Mouse (Mus musculus): Measurements from ENCODE around the gene Med31. TPM values are rescaled to one million over a fixed set of nuclear protein-coding genes. Genes with fewer than 3 reads are reported as not detected.

Med31 gene
- total and polyA plus RNA-seq, 2 experiments from 2014 or later, result 13.2 to 30.8 TPM

DNA sequence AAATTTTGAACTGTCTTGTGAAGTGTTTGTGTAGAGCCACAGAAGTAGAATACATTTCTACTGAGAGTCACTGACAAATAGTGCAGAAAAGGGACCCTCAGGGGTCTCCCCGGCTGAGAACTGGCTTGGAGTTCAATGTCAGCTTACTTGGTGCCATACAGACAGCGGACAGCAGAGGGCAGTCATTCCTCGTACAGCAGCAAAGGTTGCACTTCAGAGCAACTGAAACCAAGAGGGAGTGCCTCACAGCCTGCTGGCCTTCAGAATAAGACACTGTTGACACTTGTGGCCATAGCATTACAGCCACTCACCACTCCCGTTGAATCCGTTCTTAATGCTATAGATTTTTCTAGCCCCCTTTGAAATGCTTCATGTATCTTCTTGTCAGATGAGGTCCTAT is 9.5 kb upstream of the Med31 start:
- Histone ChIP-seq H3K36me3 (replicated peaks; ENCODE audit: control insufficient read depth, insufficient read depth, low read length) (no peaks in the 10 kb centered on the region), H3K4me1 (ENCODE audit: control insufficient read depth, insufficient read depth) (no peaks in the 10 kb centered on the region), H3K27ac (ENCODE audit: low read depth) (no peak overlapping the region), H3K27me3 (ENCODE audit: control insufficient read depth, insufficient read depth, low read length) (no peaks in the 10 kb centered on the region), H3K4me3 (ENCODE audit: low read depth, low read length) (no peak overlapping the region), H3K9ac (replicated peaks; ENCODE audit: low read depth, low read length) (no peak overlapping the region), H3K9me3 (replicated peaks; ENCODE audit: control insufficient read depth, low read length) (no peaks in the 10 kb centered on the region), H3K4me2 (ENCODE audit: low read depth, low read length) (no peak overlapping the region)
- peak; percentile 63 for DNase-seq (ENCODE audit: low spot score)
- whole genome bisulfite sequencing, result 9% methylated on average over 5 of the region's 5 CpGs
- no peak for TF ChIP-seq EP300 (IDR thresholded peaks at IDR 0.05; ENCODE audit: low read depth)
- TF ChIP-seq CTCF (IDR thresholded peaks at IDR 0.05; ENCODE audit: low read depth), result peak; percentile 93
- peak; percentile 63 for ATAC-seq (ENCODE audit: insufficient read depth, low read depth)

- no peak overlapping the region for H3K4me3 ChIP-seq (ENCODE audit: low read depth, low read length)
- H3K27ac ChIP-seq (ENCODE audit: low read depth), result no peak overlapping the region
- ATAC-seq (ENCODE audit: insufficient read depth, low read depth) (no peak), DNase-seq (ENCODE audit: low spot score) (no peak)
- H3K27me3 ChIP-seq (ENCODE audit: control insufficient read depth, insufficient read depth, low read length), result no peaks in the 10 kb centered on the region
- no peaks in the 10 kb centered on the region; the same call in 1 of the 2 replicates for H3K36me3 ChIP-seq (replicated peaks; ENCODE audit: control insufficient read depth, insufficient read depth, low read length)
- H3K4me1 ChIP-seq (ENCODE audit: control insufficient read depth, insufficient read depth), result no peaks in the 10 kb centered on the region
- no peaks in the 10 kb centered on the region for H3K9me3 ChIP-seq (replicated peaks; ENCODE audit: control insufficient read depth, low read length)
- WGBS, result 59% methylated on average over 4 of the region's 4 CpGs
- H3K9ac ChIP-seq (replicated peaks; ENCODE audit: low read depth, low read length), result no peak overlapping the region
- no peak for TF ChIP-seq EP300 (IDR thresholded peaks at IDR 0.05; ENCODE audit: low read depth)
- no peak for TF ChIP-seq CTCF (IDR thresholded peaks at IDR 0.05; ENCODE audit: low read depth)
- H3K4me2 ChIP-seq (ENCODE audit: low read depth, low read length), result no peak overlapping the region
These were observed 8.0 kb upstream of the Med31 start for GRCm38 (mm10) chr11:72223414-72223813.

GRCm38 (mm10) chr11:72221278-72221677 is 5.9 kb upstream of the Med31 start:
- no peak overlapping the region for H3K27ac ChIP-seq (ENCODE audit: low read depth)
- no peaks in the 10 kb centered on the region for H3K27me3 ChIP-seq (ENCODE audit: control insufficient read depth, insufficient read depth, low read length)
- TF ChIP-seq CTCF (IDR thresholded peaks at IDR 0.05; ENCODE audit: low read depth), result peak; percentile 84
- TF ChIP-seq EP300 (IDR thresholded peaks at IDR 0.05; ENCODE audit: low read depth), result no peak
- H3K4me2 ChIP-seq (ENCODE audit: low read depth, low read length), result no peak overlapping the region
- no peak overlapping the region for H3K9ac ChIP-seq (replicated peaks; ENCODE audit: low read depth, low read length)
- ATAC-seq (ENCODE audit: insufficient read depth, low read depth), result peak; percentile 41; the same call in 1 of the 2 replicates
- H3K4me3 ChIP-seq (ENCODE audit: low read depth, low read length), result no peak overlapping the region
- 13% methylated on average over 6 of the region's 6 CpGs for WGBS
- H3K4me1 ChIP-seq (ENCODE audit: control insufficient read depth, insufficient read depth), result no peaks in the 10 kb centered on the region
- no peaks in the 10 kb centered on the region; the same call in 1 of the 2 replicates for H3K36me3 ChIP-seq (replicated peaks; ENCODE audit: control insufficient read depth, insufficient read depth, low read length)
- DNase-seq (ENCODE audit: low spot score), result peak; percentile 61
- H3K9me3 ChIP-seq (replicated peaks; ENCODE audit: control insufficient read depth, low read length), result no peaks in the 10 kb centered on the region

DNA sequence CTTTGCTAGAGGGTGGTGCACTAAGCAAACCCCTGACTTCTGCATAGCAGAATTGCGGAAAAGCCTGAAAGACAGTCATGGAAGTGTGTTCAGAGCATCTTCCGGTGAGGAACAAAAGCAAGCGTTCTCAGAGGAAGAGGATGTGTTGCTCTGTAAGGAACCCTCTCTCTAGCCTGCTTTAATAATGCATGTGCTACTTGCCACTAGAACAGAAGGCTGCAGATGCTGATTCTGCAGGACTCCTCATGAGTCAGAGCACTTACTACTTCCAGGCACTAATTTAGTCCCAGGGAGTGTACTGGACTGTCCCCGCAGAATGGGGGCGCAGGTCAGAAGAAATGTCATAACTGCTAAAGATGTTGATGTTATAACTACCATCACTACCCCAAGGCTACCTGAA is 1.7 kb upstream of the Med31 start:
- Histone ChIP-seq H3K4me2 (ENCODE audit: low read depth, low read length) (no peak overlapping the region), H3K9me3 (replicated peaks; ENCODE audit: control insufficient read depth, low read length) (no peaks in the 10 kb centered on the region), H3K36me3 (replicated peaks; ENCODE audit: control insufficient read depth, insufficient read depth, low read length) (peaks cover under 1% of the 10 kb centered on the region; the same call in 1 of the 2 replicates), H3K4me1 (ENCODE audit: control insufficient read depth, insufficient read depth) (no peaks in the 10 kb centered on the region), H3K9ac (replicated peaks; ENCODE audit: low read depth, low read length) (no peak overlapping the region), H3K27ac (ENCODE audit: low read depth) (no peak overlapping the region), H3K27me3 (ENCODE audit: control insufficient read depth, insufficient read depth, low read length) (no peaks in the 10 kb centered on the region), H3K4me3 (ENCODE audit: low read depth, low read length) (no peak overlapping the region)
- WGBS, result 73% methylated on average over 5 of the region's 5 CpGs
- TF ChIP-seq CTCF (IDR thresholded peaks at IDR 0.05; ENCODE audit: low read depth) (no peak), EP300 (IDR thresholded peaks at IDR 0.05; ENCODE audit: low read depth) (no peak)
- no peak for DNase-seq (ENCODE audit: low spot score)
- ATAC-seq (ENCODE audit: insufficient read depth, low read depth), result no peak

DNA sequence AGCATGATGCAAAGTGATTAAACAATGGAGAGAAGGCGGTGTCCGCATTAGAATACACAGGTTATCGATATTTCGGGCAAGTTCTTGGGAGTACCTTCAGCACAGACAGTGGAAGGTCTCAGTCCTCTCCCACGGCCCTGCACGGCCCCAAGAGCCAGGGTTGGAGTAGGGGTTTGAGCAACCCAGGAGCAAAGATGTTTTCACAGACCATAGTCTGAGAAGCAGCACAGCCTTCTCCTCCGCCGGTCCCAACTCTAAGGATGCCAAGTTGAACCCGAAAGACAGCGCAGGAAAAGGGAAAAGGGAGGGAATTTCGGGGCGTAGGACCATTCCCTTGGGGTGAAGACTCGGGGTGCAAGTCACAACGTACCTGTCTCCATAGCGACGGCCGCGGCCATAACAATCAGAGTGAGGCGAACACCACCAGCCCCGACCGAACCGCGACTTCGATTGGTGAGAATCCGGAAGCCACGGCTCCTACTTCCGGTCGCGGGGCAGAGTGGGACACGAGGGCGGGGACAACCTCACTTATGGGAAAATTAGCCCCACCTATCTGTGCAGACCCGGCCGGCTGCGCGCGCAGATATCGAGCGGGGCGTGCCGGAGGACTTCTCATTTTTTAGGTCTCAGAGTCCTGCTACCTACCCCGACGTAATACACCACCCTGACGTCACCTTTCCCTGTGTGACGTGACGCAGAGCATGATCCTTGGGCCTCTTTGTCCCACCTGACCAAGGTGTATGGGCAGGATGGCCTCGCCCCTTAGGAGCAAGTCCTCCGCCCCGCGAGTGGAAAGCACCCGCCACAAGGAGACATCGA is 592 bp downstream of the Med31 start:
- peak overlapping the region; percentile 78 for H3K27ac ChIP-seq (ENCODE audit: low read depth)
- H3K4me3 ChIP-seq (ENCODE audit: low read depth, low read length), result peak overlapping the region; percentile 83
- peaks cover 21% of the 10 kb centered on the region for H3K36me3 ChIP-seq (replicated peaks; ENCODE audit: control insufficient read depth, insufficient read depth, low read length)
- no peaks in the 10 kb centered on the region for H3K9me3 ChIP-seq (replicated peaks; ENCODE audit: control insufficient read depth, low read length)
- under 1% methylated on average over 50 of the region's 51 CpGs for WGBS
- DNase-seq (ENCODE audit: low spot score) (peak; percentile 94), ATAC-seq (ENCODE audit: insufficient read depth, low read depth) (peak; percentile 97)
- no peaks in the 10 kb centered on the region for H3K4me1 ChIP-seq (ENCODE audit: control insufficient read depth, insufficient read depth)
- peak overlapping the region; percentile 79 for H3K9ac ChIP-seq (replicated peaks; ENCODE audit: low read depth, low read length)
- no peaks in the 10 kb centered on the region for H3K27me3 ChIP-seq (ENCODE audit: control insufficient read depth, insufficient read depth, low read length)
- TF ChIP-seq EP300 (IDR thresholded peaks at IDR 0.05; ENCODE audit: low read depth), result no peak; the same call in 1 of the 2 replicates
- no peak for TF ChIP-seq CTCF (IDR thresholded peaks at IDR 0.05; ENCODE audit: low read depth)
- peak overlapping the region; percentile 96 for H3K4me2 ChIP-seq (ENCODE audit: low read depth, low read length)
